Mouse (Mus musculus) liver, embryonic 13.5 days (tissue): Measurements from ENCODE around the gene Cldn5. TPM values are rescaled to one million over a fixed set of nuclear protein-coding genes. Genes with fewer than 3 reads are reported as not detected.
A peak's percentile ranks its signal among the peaks of the same experiment; 100 is the strongest.

Experiments
- ATAC-seq: fragments of 200-750 bp; cut with Nextera tagmentation; 2 replicates; pipeline ENCODE4 v1.8.0; 2017; ENCODE audit warnings: low read depth, mild to moderate bottlenecking, moderate number of reproducible peaks, moderate library complexity
- DNase-seq: peaks from one replicate; pipeline ENCODE4 v3.0.0; 2022
- H3K27ac ChIP-seq: fragments of 300-500 bp; sonication (generic); 2 replicates; pipeline ENCODE4 v1.5.1; 2015; ENCODE audit warnings: moderate library complexity, mild to moderate bottlenecking, inconsistent platforms
- H3K27me3 ChIP-seq: fragments of 300-500 bp; sonication (generic); 2 replicates; pipeline ENCODE4 v1.6.1; 2015; ENCODE audit warnings: mild to moderate bottlenecking, inconsistent platforms
- H3K36me3 ChIP-seq: fragments of 300-500 bp; sonication (generic); 2 replicates; pipeline ENCODE4 v1.6.1; 2015; ENCODE audit warnings: mild to moderate bottlenecking, inconsistent platforms
- H3K4me1 ChIP-seq: fragments of 300-500 bp; sonication (generic); replicated peaks from 2 replicates; pipeline ENCODE4 v1.6.1; 2015; ENCODE audit warnings: inconsistent platforms
- H3K4me2 ChIP-seq: fragments of 300-500 bp; sonication (generic); 2 replicates; pipeline ENCODE4 v1.6.1; 2015; ENCODE audit warnings: inconsistent platforms, mild to moderate bottlenecking, moderate library complexity
- H3K4me3 ChIP-seq: fragments of 300-500 bp; sonication (generic); replicated peaks from 2 replicates; pipeline ENCODE4 v1.5.1; 2015; ENCODE audit warnings: mild to moderate bottlenecking, inconsistent platforms
- H3K9ac ChIP-seq: fragments of 300-500 bp; sonication (generic); 2 replicates; pipeline ENCODE4 v1.6.1; 2015; ENCODE audit warnings: mild to moderate bottlenecking, inconsistent platforms
- H3K9me3 ChIP-seq: fragments of 300-500 bp; sonication (generic); replicated peaks from 2 replicates; pipeline ENCODE4 v1.6.1; 2016; ENCODE audit warnings: inconsistent platforms
- WGBS: fragments of 180-500 bp; shearing (Covaris S2); methylation state at CpG from one replicate; pipeline ENCODE4 v1.1.7; 2015; ENCODE audit not compliant: insufficient replicate concordance; 5-methylcytosine and 5-hydroxymethylcytosine counted together
- polyA plus RNA-seq: library from polyadenylated mRNA; unstranded; fragments of >200 nt; fragmentation: Nextera tagmentation; extraction: Ambion mirVana; gene quantifications from 2 replicates; pipeline ENCODE4 v1.2.1, GENCODE M21; 2015

Cldn5 gene
- polyA plus RNA-seq, 1 experiment from 2014 or later: 8.3 TPM

- Histone ChIP-seq H3K4me3 (no peak overlapping the region), H3K27me3 (no peaks in the 10 kb centered on the region), H3K9ac (no peak overlapping the region), H3K9me3 (no peaks in the 10 kb centered on the region), H3K27ac (peak overlapping the region; percentile 75; the same call in 1 of the 2 replicates), H3K4me2 (no peak overlapping the region), H3K36me3 (peaks cover 93% of the 10 kb centered on the region), H3K4me1 (peaks cover 31% of the 10 kb centered on the region)
- WGBS: 89% methylated on average over 10 of the region's 10 CpGs
- DNase-seq (no peak), ATAC-seq (no peak)
These were observed 10.0 kb downstream of the Cldn5 start for GRCm38 (mm10) chr16:18786652-18787051.

- 54% methylated on average over 10 of the region's 10 CpGs for WGBS
- DNase-seq (no peak), ATAC-seq (no peak)
- Histone ChIP-seq H3K36me3 (peaks cover 95% of the 10 kb centered on the region), H3K27me3 (no peaks in the 10 kb centered on the region), H3K4me3 (no peak overlapping the region), H3K9me3 (no peaks in the 10 kb centered on the region), H3K27ac (0 out of 2 replicates have a peak overlapping the region, but pooled peaks have one; percentile 19), H3K9ac (no peak overlapping the region), H3K4me1 (peaks cover 31% of the 10 kb centered on the region), H3K4me2 (no peak overlapping the region)
These were observed 12.2 kb downstream of the Cldn5 start for GRCm38 (mm10) chr16:18788627-18789406.

DNA sequence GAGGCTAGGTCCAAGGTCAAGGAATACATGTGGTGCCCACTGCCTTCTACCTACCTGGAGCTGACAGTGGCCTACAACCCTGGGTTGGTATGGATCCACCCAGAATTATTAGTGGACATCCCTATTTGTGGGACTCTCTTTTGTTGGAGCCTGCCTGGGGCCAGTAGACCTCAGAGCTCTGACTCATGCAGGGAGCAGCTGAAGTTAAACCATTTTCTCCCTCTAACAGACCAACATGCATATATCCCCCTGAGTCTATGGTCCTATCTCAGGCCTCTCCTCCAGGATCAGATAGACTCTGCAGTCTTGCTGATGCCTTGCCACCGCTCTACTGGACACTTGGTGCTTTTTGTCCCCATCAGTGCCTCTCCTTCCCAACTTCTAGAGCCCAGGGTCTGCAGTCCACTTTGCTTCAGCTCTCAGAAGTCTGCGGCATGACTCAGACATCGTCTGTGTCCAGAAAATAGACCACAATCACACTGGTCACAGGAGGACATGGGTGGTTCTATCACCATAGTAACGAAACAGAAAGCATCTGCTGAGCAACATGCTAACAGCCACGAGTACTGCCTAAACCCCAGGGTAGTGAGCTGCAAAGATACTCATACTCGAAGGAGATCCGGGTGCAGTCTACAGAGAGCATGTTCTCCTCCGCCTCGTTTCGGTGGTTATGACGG lies 18.7 kb downstream of the Cldn5 start:
- DNase-seq (no peak), ATAC-seq (no peak)
- 85% methylated on average over 11 of the region's 11 CpGs for WGBS
- Histone ChIP-seq H3K9me3 (no peaks in the 10 kb centered on the region), H3K27ac (no peak overlapping the region), H3K27me3 (no peaks in the 10 kb centered on the region), H3K36me3 (peaks cover 98% of the 10 kb centered on the region), H3K4me1 (no peaks in the 10 kb centered on the region), H3K4me3 (no peak overlapping the region), H3K9ac (no peak overlapping the region), H3K4me2 (no peak overlapping the region)

- Histone ChIP-seq H3K27me3 (no peaks in the 10 kb centered on the region), H3K4me2 (no peak overlapping the region), H3K27ac (no peak overlapping the region), H3K4me3 (no peak overlapping the region), H3K9me3 (no peaks in the 10 kb centered on the region), H3K36me3 (peaks cover 99% of the 10 kb centered on the region), H3K4me1 (no peaks in the 10 kb centered on the region), H3K9ac (no peak overlapping the region)
- 91% methylated on average over 7 of the region's 7 CpGs for WGBS
- DNase-seq: no peak
- no peak for ATAC-seq
These were observed 20.0 kb downstream of the Cldn5 start for GRCm38 (mm10) chr16:18796645-18797044.

DNA sequence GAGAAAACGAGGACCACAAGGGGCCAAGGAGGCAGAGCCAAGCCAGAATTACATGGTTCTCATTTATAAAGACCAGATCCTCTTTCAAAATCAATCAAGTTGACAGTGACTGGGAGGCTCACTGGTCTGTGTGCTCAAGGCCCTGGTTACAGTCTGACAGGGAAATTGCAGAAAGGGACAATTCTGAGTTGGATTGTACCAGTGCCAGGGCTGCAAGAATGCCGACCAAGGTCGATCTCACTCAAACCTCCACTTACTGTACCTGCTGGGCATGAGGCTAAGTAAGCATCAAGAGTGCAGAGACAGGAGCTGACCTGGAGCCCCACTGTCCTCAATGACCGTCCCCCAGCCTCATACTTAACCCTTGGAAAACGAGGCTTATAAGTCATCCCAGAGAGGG lies 21.5 kb downstream of the Cldn5 start:
- peaks cover 93% of the 10 kb centered on the region for H3K36me3 ChIP-seq
- H3K4me3 ChIP-seq: no peak overlapping the region
- no peak for ATAC-seq

GRCm38 (mm10) chr16:18798841-18799240 lies 22.2 kb downstream of the Cldn5 start:
- no peaks in the 10 kb centered on the region for H3K27me3 ChIP-seq
- no peak overlapping the region for H3K27ac ChIP-seq
- H3K4me2 ChIP-seq: no peak overlapping the region
- H3K4me1 ChIP-seq: no peaks in the 10 kb centered on the region
- no peak for ATAC-seq
- 82% methylated on average over 2 of the region's 2 CpGs for WGBS
- DNase-seq: no peak
- H3K9me3 ChIP-seq: no peaks in the 10 kb centered on the region
- peaks cover 90% of the 10 kb centered on the region for H3K36me3 ChIP-seq
- no peak overlapping the region for H3K4me3 ChIP-seq
- no peak overlapping the region for H3K9ac ChIP-seq

More for the DNA sequence above, 21.5 kb downstream of the Cldn5 start:
- Histone ChIP-seq H3K27me3 (no peaks in the 10 kb centered on the region), H3K4me2 (no peak overlapping the region), H3K9ac (no peak overlapping the region), H3K9me3 (no peaks in the 10 kb centered on the region), H3K27ac (no peak overlapping the region), H3K4me1 (no peaks in the 10 kb centered on the region)
- 87% methylated on average over 5 of the region's 5 CpGs for WGBS
- no peak for DNase-seq

DNA sequence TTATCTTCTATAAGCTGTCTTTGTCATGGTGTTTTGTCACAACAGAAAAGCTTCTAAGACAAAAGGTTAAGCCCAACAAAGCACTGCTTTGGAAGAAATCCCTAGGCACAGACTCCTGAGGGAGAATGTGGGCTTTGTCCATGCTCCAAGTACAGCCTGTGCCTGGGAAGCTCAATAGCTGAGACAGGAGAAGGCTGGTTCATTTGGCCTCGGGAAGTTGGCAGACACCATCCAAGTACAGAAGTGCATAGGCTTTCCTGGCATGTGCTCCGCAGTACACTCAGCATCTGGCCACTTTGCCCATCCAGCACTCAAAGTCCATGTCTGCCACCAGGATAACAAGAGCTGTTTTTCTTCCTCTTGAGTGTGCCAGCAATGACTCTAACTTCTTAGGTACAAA lies 29.1 kb downstream of the Cldn5 start:
- Histone ChIP-seq H3K4me3 (no peak overlapping the region), H3K4me1 (peaks cover 21% of the 10 kb centered on the region), H3K27me3 (no peaks in the 10 kb centered on the region), H3K9ac (no peak overlapping the region), H3K36me3 (peaks cover 85% of the 10 kb centered on the region), H3K27ac (no peak overlapping the region), H3K9me3 (no peaks in the 10 kb centered on the region), H3K4me2 (no peak overlapping the region)
- DNase-seq: no peak
- WGBS: 94% methylated on average over 2 of the region's 2 CpGs
- ATAC-seq: no peak

DNA sequence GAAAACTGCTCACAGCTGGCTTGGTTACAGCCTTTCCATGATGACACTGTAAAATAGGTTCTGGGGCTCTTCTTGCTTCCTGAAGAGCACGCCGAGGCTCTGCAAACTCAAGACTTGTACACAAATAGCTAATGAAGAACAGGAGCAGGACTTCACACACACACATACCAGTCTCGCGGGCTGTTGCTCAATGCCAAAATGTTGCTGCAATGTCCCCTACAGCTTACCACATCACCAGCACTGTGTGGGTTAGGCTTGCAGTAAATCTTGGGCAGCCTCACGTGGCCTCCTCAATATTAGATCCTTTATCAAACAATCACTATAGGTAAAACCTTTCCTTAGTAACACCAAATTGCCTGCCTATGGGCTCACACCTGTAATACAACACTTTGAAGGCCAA lies 32.4 kb downstream of the Cldn5 start:
- Histone ChIP-seq H3K27me3 (no peaks in the 10 kb centered on the region), H3K9ac (no peak overlapping the region), H3K4me1 (peaks cover 38% of the 10 kb centered on the region), H3K4me3 (no peak overlapping the region), H3K9me3 (no peaks in the 10 kb centered on the region), H3K27ac (no peak overlapping the region), H3K36me3 (peaks cover 63% of the 10 kb centered on the region), H3K4me2 (0 out of 2 replicates have a peak overlapping the region, but pooled peaks have one; percentile 80)
- DNase-seq (no peak), ATAC-seq (no peak)
- WGBS: 87% methylated on average over 5 of the region's 5 CpGs

DNA sequence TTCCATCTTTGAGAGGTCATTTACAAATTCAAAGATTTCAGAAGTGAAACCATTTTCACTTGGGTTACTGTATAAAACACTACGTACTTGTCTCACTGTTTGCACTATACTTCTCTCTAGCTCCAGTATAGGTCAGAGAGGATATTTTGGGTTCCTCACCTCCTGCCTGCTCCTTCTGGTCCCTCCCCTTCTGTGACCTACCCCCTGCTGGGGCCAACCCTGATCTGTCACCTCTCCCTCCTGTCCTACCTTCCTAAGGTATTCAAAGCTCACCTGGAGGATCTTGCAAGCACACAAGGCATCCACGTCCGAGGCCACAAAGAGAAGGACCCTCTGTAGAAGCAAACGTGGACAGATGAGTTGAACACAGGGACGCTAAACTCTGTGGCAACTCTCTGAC lies 34.4 kb downstream of the Cldn5 start:
- Histone ChIP-seq H3K27me3 (no peaks in the 10 kb centered on the region), H3K4me3 (peak overlapping the region; percentile 73), H3K4me2 (peak overlapping the region; percentile 80), H3K9me3 (no peaks in the 10 kb centered on the region), H3K4me1 (peaks cover 44% of the 10 kb centered on the region), H3K27ac (peak overlapping the region; percentile 78), H3K9ac (peak overlapping the region; percentile 83), H3K36me3 (peaks cover 60% of the 10 kb centered on the region)
- WGBS: 2% methylated on average over 5 of the region's 5 CpGs
- DNase-seq (peak; percentile 28), ATAC-seq (peak; percentile 64)

- Histone ChIP-seq H3K4me2 (peak within 1 kb of the TSS; percentile 80), H3K9me3 (no peaks in the 10 kb centered on the region), H3K4me1 (peaks cover 44% of the 10 kb centered on the region), H3K27ac (peak within 1 kb of the TSS; percentile 78), H3K27me3 (no peaks in the 10 kb centered on the region), H3K36me3 (peaks cover 60% of the 10 kb centered on the region), H3K9ac (peak within 1 kb of the TSS; percentile 83), H3K4me3 (peak within 1 kb of the TSS; percentile 73)
- under 1% methylated on average over 42 of the region's 42 CpGs for WGBS
- ATAC-seq (peak; percentile 90), DNase-seq (peak; percentile 88)
These were observed 35.1 kb downstream of the Cldn5 start, which contains the start of the genes Ufd1 and Cdc45 for GRCm38 (mm10) chr16:18811468-18812384. Ufd1 (plus strand) TSS chr16:18811779. Cdc45 (minus strand) TSS chr16:18811987.
